Mouse (Mus musculus) cerebellum, adult 2 months (tissue): ENCODE results near the gene Zdhhc4.

Source experiments
- CTCF ChIP-seq: fragments of 200-500 bp; IDR thresholded peaks from 2 replicates; pipeline ENCODE4 v1.5.1; 2011; ENCODE audit warnings: low read depth, mild to moderate bottlenecking, control low read depth, low read length, moderate library complexity, borderline replicate concordance; ENCODE audit not compliant: insufficient read depth
- POLR2A ChIP-seq: fragments of 200-500 bp; IDR thresholded peaks from 2 replicates; pipeline ENCODE4 v1.6.1; 2011; ENCODE audit warnings: low read length, control low read depth, borderline replicate concordance; ENCODE audit not compliant: insufficient read depth

GRCm38 (mm10) chr5:143301296-143301695, 27.8 kb downstream of the Zdhhc4 start:
- TF ChIP-seq CTCF (peak; percentile 21; the same call in 1 of the 2 replicates), POLR2A (no peak)
